Mouse (Mus musculus): ENCODE measurements around the gene Endou. TPM values are rescaled to one million over a fixed set of nuclear protein-coding genes. Genes with fewer than 3 reads are reported as not detected.

The Endou gene
- polyA plus RNA-seq, 1 experiment from 2014 or later, result 0.11 TPM

GRCm38 (mm10) chr15:97768192-97768591 lies 37.1 kb upstream of the Endou start:
- ATAC-seq (0 out of 2 replicates have a peak, but pooled peaks have one; percentile 13), DNase-seq (ENCODE audit: low spot score) (no peak)
- no peaks in the 10 kb centered on the region for H3K36me3 ChIP-seq (ENCODE audit: control insufficient read depth, insufficient read depth, low read length)
- peaks cover 28% of the 10 kb centered on the region for H3K4me1 ChIP-seq (ENCODE audit: control insufficient read depth, insufficient read depth, low read length)
- no peaks in the 10 kb centered on the region for H3K9me3 ChIP-seq (replicated peaks; ENCODE audit: control insufficient read depth, low read length)
- peak overlapping the region; percentile 73 for H3K4me2 ChIP-seq (ENCODE audit: low read length)
- no peak overlapping the region for H3K27ac ChIP-seq (ENCODE audit: low read depth, low read length)
- H3K4me3 ChIP-seq (ENCODE audit: low read depth, low read length), result peak overlapping the region; percentile 33
- H3K27me3 ChIP-seq (replicated peaks; ENCODE audit: control insufficient read depth, insufficient read depth, low read length), result peaks cover 23% of the 10 kb centered on the region
- H3K9ac ChIP-seq (ENCODE audit: low read length), result peak overlapping the region; percentile 54
- under 1% methylated on average over 18 of the region's 18 CpGs for WGBS

GRCm38 (mm10) chr15:97767280-97768186 lies 36.4 kb upstream of the Endou start, which contains the start of gene Rapgef3:
Gene Rapgef3, minus strand, starts transcription at chr15:97767972.
- ATAC-seq (peak; percentile 87), DNase-seq (ENCODE audit: low spot score) (peak; percentile 75)
- WGBS, result under 1% methylated on average over 40 of the region's 44 CpGs
- peaks cover 28% of the 10 kb centered on the region for H3K4me1 ChIP-seq (ENCODE audit: control insufficient read depth, insufficient read depth, low read length)
- H3K9me3 ChIP-seq (replicated peaks; ENCODE audit: control insufficient read depth, low read length), result no peaks in the 10 kb centered on the region
- peak within 1 kb of the TSS; percentile 73 for H3K4me2 ChIP-seq (ENCODE audit: low read length)
- peaks cover 23% of the 10 kb centered on the region for H3K27me3 ChIP-seq (replicated peaks; ENCODE audit: control insufficient read depth, insufficient read depth, low read length)
- H3K36me3 ChIP-seq (ENCODE audit: control insufficient read depth, insufficient read depth, low read length), result no peaks in the 10 kb centered on the region
- H3K4me3 ChIP-seq (ENCODE audit: low read depth, low read length), result peak within 1 kb of the TSS; percentile 33
- H3K9ac ChIP-seq (ENCODE audit: low read length), result peak within 1 kb of the TSS; percentile 54
- H3K27ac ChIP-seq (ENCODE audit: low read depth, low read length), result 0 out of 2 replicates have a peak within 1 kb of the TSS, but pooled peaks have one; percentile 52

DNA sequence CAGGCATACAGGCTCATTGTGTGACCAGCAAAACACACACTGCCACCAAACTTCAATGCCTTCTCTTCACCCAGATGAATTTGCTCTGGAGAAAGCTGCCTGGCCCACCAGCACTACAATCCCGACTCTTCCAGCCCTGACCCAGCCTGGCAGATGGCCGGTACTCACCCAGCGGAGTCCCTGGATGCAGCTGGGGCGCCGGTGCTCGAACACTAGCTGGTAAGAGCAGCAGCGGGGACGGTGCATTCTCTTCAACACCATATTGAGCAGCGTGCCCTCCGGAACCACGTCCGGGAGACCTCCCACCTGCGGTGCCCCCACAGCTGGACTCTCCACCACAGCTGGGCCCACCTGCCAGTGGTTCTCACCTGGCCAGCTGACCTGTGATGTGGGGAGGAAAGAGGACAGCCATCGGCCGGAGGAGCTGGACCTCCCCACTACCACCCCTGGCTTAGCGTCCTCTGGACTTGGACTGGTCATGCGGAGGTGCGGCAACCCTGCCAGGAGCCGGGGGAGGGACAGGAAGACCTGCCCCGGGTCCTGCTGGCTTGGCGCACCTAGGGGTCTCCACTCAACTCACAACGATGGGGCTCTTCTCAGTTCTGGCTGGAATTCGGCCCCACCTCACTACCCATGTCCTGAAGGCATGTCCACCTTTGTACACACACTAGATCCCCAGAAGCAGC lies 35.6 kb upstream of the Endou start:
- no peaks in the 10 kb centered on the region for H3K36me3 ChIP-seq (ENCODE audit: control insufficient read depth, insufficient read depth, low read length)
- H3K9me3 ChIP-seq (replicated peaks; ENCODE audit: control insufficient read depth, low read length), result no peaks in the 10 kb centered on the region
- peaks cover 23% of the 10 kb centered on the region for H3K27me3 ChIP-seq (replicated peaks; ENCODE audit: control insufficient read depth, insufficient read depth, low read length)
- peak overlapping the region; percentile 33 for H3K4me3 ChIP-seq (ENCODE audit: low read depth, low read length)
- H3K9ac ChIP-seq (ENCODE audit: low read length), result peak overlapping the region; percentile 54
- ATAC-seq, result peak; percentile 6; the same call in 1 of the 2 replicates
- DNase-seq (ENCODE audit: low spot score), result no peak
- H3K4me2 ChIP-seq (ENCODE audit: low read length), result peak overlapping the region; percentile 73
- peaks cover 28% of the 10 kb centered on the region for H3K4me1 ChIP-seq (ENCODE audit: control insufficient read depth, insufficient read depth, low read length)
- 4% methylated on average over 23 of the region's 23 CpGs for WGBS
- H3K27ac ChIP-seq (ENCODE audit: low read depth, low read length), result peak overlapping the region; percentile 52; the same call in 1 of the 2 replicates

GRCm38 (mm10) chr15:97766194-97766593 lies 35.1 kb upstream of the Endou start:
- 3% methylated on average over 8 of the region's 8 CpGs for WGBS
- H3K4me2 ChIP-seq (ENCODE audit: low read length), result peak overlapping the region; percentile 73
- peak; percentile 18; the same call in 1 of the 2 replicates for ATAC-seq
- H3K27me3 ChIP-seq (replicated peaks; ENCODE audit: control insufficient read depth, insufficient read depth, low read length), result peaks cover 23% of the 10 kb centered on the region
- peak overlapping the region; percentile 33 for H3K4me3 ChIP-seq (ENCODE audit: low read depth, low read length)
- peaks cover 28% of the 10 kb centered on the region for H3K4me1 ChIP-seq (ENCODE audit: control insufficient read depth, insufficient read depth, low read length)
- no peaks in the 10 kb centered on the region for H3K36me3 ChIP-seq (ENCODE audit: control insufficient read depth, insufficient read depth, low read length)
- H3K9me3 ChIP-seq (replicated peaks; ENCODE audit: control insufficient read depth, low read length), result no peaks in the 10 kb centered on the region
- peak; percentile 68 for DNase-seq (ENCODE audit: low spot score)
- H3K27ac ChIP-seq (ENCODE audit: low read depth, low read length), result peak overlapping the region; percentile 52; the same call in 1 of the 2 replicates
- H3K9ac ChIP-seq (ENCODE audit: low read length), result peak overlapping the region; percentile 54; the same call in 1 of the 2 replicates

GRCm38 (mm10) chr15:97765090-97765794 lies 34.1 kb upstream of the Endou start:
- H3K27ac ChIP-seq (ENCODE audit: low read depth, low read length), result no peak overlapping the region
- ATAC-seq (no peak), DNase-seq (ENCODE audit: low spot score) (no peak)
- no peak overlapping the region for H3K4me3 ChIP-seq (ENCODE audit: low read depth, low read length)
- no peaks in the 10 kb centered on the region for H3K36me3 ChIP-seq (ENCODE audit: control insufficient read depth, insufficient read depth, low read length)
- no peak overlapping the region; the same call in 1 of the 2 replicates for H3K9ac ChIP-seq (ENCODE audit: low read length)
- H3K9me3 ChIP-seq (replicated peaks; ENCODE audit: control insufficient read depth, low read length), result no peaks in the 10 kb centered on the region
- peaks cover 28% of the 10 kb centered on the region for H3K4me1 ChIP-seq (ENCODE audit: control insufficient read depth, insufficient read depth, low read length)
- H3K27me3 ChIP-seq (replicated peaks; ENCODE audit: control insufficient read depth, insufficient read depth, low read length), result peaks cover 16% of the 10 kb centered on the region
- whole genome bisulfite sequencing, result 40% methylated on average over 13 of the region's 13 CpGs
- peak overlapping the region; percentile 73; the same call in 1 of the 2 replicates for H3K4me2 ChIP-seq (ENCODE audit: low read length)

DNA sequence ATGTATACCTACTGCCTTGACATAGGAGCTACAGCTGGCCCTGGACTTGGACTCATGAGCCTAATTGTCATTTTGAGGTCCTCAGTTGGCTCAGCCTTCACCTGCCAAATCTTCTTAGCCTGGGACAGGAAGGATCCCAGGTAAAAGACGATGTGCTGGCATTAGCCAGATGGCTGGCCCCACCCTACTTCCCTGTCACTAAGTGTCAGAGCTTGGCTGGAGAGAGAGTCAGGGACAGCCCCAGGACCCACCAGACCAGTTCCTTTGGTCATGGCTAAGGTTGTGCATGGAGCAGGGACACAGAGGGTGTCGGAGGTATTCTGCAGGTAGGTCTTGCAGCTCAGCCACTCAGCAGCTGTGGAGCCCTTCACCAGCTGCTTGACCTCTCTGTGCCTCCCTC lies 33.4 kb upstream of the Endou start:
- Histone ChIP-seq H3K36me3 (ENCODE audit: control insufficient read depth, insufficient read depth, low read length) (no peaks in the 10 kb centered on the region), H3K27me3 (replicated peaks; ENCODE audit: control insufficient read depth, insufficient read depth, low read length) (peaks cover 12% of the 10 kb centered on the region), H3K4me3 (ENCODE audit: low read depth, low read length) (no peak overlapping the region), H3K9ac (ENCODE audit: low read length) (no peak overlapping the region), H3K4me1 (ENCODE audit: control insufficient read depth, insufficient read depth, low read length) (peaks cover 28% of the 10 kb centered on the region), H3K4me2 (ENCODE audit: low read length) (no peak overlapping the region), H3K27ac (ENCODE audit: low read depth, low read length) (no peak overlapping the region), H3K9me3 (replicated peaks; ENCODE audit: control insufficient read depth, low read length) (no peaks in the 10 kb centered on the region)
- no peak for DNase-seq (ENCODE audit: low spot score)
- WGBS, result 92% methylated on average over 2 of the region's 2 CpGs
- no peak for ATAC-seq

DNA sequence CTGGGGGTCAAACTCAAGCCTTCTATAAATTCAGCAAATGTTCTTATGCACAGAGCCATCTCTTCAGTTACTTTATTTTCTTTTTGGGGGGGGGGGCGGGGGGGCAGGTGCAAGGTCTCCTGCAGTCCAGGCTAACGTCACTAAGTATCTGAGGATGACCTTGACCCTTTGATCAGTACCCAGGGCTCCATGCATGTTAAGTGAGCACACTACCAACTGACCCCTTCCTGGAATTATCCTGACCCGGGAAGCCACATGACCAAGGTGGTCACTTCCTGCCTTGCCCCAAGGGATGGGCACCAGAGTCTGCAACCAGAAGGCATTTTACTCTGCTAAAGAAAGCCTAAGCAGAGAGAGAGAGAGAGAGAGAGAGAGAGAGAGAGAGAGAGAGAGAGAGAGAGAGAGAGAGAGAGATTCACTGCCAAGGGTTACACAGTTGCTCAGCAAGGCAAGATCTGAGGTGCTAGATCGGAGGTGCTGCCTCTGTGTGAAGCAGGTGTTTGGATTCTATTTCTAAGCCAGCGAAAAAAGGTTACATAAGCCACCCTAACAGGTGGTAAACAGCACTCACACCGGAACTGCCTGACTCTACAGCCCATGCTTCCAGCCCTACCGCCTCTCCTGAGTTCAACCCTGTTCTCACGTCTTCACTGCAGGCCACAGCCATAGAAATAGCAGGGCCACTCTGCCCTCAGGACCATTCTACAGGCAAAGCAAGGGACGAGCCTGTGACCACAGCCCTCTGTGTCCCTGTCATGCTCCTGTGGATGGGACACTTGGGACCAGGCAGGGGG lies 32.3 kb upstream of the Endou start:
- no peak overlapping the region for H3K9ac ChIP-seq (ENCODE audit: low read length)
- H3K36me3 ChIP-seq (ENCODE audit: control insufficient read depth, insufficient read depth, low read length), result no peaks in the 10 kb centered on the region
- DNase-seq (ENCODE audit: low spot score) (no peak), ATAC-seq (no peak)
- H3K9me3 ChIP-seq (replicated peaks; ENCODE audit: control insufficient read depth, low read length), result no peaks in the 10 kb centered on the region
- WGBS, result 69% methylated on average over 9 of the region's 9 CpGs
- H3K4me1 ChIP-seq (ENCODE audit: control insufficient read depth, insufficient read depth, low read length), result peaks cover 27% of the 10 kb centered on the region
- H3K27ac ChIP-seq (ENCODE audit: low read depth, low read length), result no peak overlapping the region
- no peak overlapping the region for H3K4me3 ChIP-seq (ENCODE audit: low read depth, low read length)
- H3K4me2 ChIP-seq (ENCODE audit: low read length), result no peak overlapping the region
- peaks cover 12% of the 10 kb centered on the region for H3K27me3 ChIP-seq (replicated peaks; ENCODE audit: control insufficient read depth, insufficient read depth, low read length)

DNA sequence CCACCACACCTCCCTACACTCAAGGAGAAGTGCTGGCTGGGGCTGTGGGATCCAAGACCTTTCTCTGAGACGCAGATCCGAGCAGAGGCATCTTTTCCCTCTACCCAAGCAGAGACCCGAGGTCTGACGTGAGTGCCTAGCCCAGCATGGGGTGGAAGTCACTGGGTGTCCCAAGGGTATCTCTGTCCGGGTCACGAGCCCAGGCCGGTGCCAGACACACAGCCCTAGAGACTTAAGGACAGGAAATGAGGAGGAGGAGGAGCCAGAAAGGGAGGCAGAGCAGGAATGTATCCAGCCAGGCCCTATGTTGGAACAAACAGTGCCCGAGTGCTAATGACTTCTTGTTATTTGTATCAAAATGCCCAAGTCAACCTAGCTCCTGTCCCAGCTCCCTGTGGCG lies 31.6 kb upstream of the Endou start:
- H3K27ac ChIP-seq (ENCODE audit: low read depth, low read length), result no peak overlapping the region
- no peak overlapping the region for H3K4me2 ChIP-seq (ENCODE audit: low read length)
- no peak for DNase-seq (ENCODE audit: low spot score)
- H3K9me3 ChIP-seq (replicated peaks; ENCODE audit: control insufficient read depth, low read length), result no peaks in the 10 kb centered on the region
- peaks cover 21% of the 10 kb centered on the region for H3K4me1 ChIP-seq (ENCODE audit: control insufficient read depth, insufficient read depth, low read length)
- ATAC-seq, result no peak
- WGBS, result 71% methylated on average over 9 of the region's 9 CpGs
- peaks cover 9% of the 10 kb centered on the region for H3K27me3 ChIP-seq (replicated peaks; ENCODE audit: control insufficient read depth, insufficient read depth, low read length)
- H3K36me3 ChIP-seq (ENCODE audit: control insufficient read depth, insufficient read depth, low read length), result no peaks in the 10 kb centered on the region
- H3K9ac ChIP-seq (ENCODE audit: low read length), result no peak overlapping the region
- H3K4me3 ChIP-seq (ENCODE audit: low read depth, low read length), result no peak overlapping the region
